Mouse (Mus musculus) midbrain, embryonic 15.5 days (tissue): Measurements from ENCODE around the gene Cmss1. TPM values are rescaled to one million over a fixed set of nuclear protein-coding genes. Genes with fewer than 3 reads are reported as not detected.
A peak's percentile ranks its signal among the peaks of the same experiment; 100 is the strongest.

Experiments used
- ATAC-seq: fragments of 200-750 bp; cut with Nextera tagmentation; replicated peaks from 2 replicates; pipeline ENCODE4 v1.8.0; 2017; ENCODE audit warnings: moderate TSS enrichment
- H3K27ac ChIP-seq: fragments of 300-500 bp; sonication (generic); 2 replicates; pipeline ENCODE4 v1.5.1; 2015; ENCODE audit warnings: mild to moderate bottlenecking, inconsistent platforms
- H3K27me3 ChIP-seq: fragments of 300-500 bp; sonication (generic); replicated peaks from 2 replicates; pipeline ENCODE4 v1.6.1; 2015; ENCODE audit warnings: inconsistent platforms
- H3K36me3 ChIP-seq: fragments of 300-500 bp; sonication (generic); replicated peaks from 2 replicates; pipeline ENCODE4 v1.6.1; 2015; ENCODE audit warnings: inconsistent platforms
- H3K4me1 ChIP-seq: fragments of 300-500 bp; sonication (generic); 2 replicates; pipeline ENCODE4 v1.6.1; 2015; ENCODE audit warnings: inconsistent platforms
- H3K4me2 ChIP-seq: fragments of 300-500 bp; sonication (generic); 2 replicates; pipeline ENCODE4 v1.6.1; 2015; ENCODE audit warnings: inconsistent platforms, mild to moderate bottlenecking, moderate library complexity
- H3K4me3 ChIP-seq: fragments of 300-500 bp; sonication (generic); 2 replicates; pipeline ENCODE4 v1.5.1; 2015; ENCODE audit warnings: mild to moderate bottlenecking, inconsistent platforms
- H3K9ac ChIP-seq: fragments of 300-500 bp; sonication (generic); 2 replicates; pipeline ENCODE4 v1.6.1; 2015; ENCODE audit warnings: mild to moderate bottlenecking, inconsistent platforms
- H3K9me3 ChIP-seq: fragments of 300-500 bp; sonication (generic); 2 replicates; pipeline ENCODE4 v1.6.1; 2016; ENCODE audit warnings: inconsistent platforms
- WGBS: fragments of 180-500 bp; shearing (Covaris S2); methylation state at CpG from one replicate; pipeline ENCODE4 v1.1.7; 2015; ENCODE audit warnings: mixed read lengths; 5-methylcytosine and 5-hydroxymethylcytosine counted together
- polyA plus RNA-seq: library from polyadenylated mRNA; unstranded; fragments of >200 nt; fragmentation: Nextera tagmentation; extraction: Ambion mirVana; gene quantifications from 2 replicates; pipeline ENCODE4 v1.2.1, GENCODE M21; 2015

Gene Cmss1
- polyA plus RNA-seq, 1 experiment from 2014 or later = 36.4 TPM

GRCm38 (mm10) chr16:57553235-57553634 lies 53.4 kb downstream of the Cmss1 start:
- no peaks in the 10 kb centered on the region for H3K36me3 ChIP-seq
- no peak overlapping the region for H3K4me2 ChIP-seq
- peaks cover 9% of the 10 kb centered on the region; the same call in 1 of the 2 replicates for H3K4me1 ChIP-seq
- no peak overlapping the region for H3K27ac ChIP-seq
- ATAC-seq = no peak
- H3K9me3 ChIP-seq = no peaks in the 10 kb centered on the region
- H3K9ac ChIP-seq = no peak overlapping the region
- H3K27me3 ChIP-seq = peaks cover 2% of the 10 kb centered on the region; the same call in 1 of the 2 replicates
- H3K4me3 ChIP-seq = no peak overlapping the region

DNA sequence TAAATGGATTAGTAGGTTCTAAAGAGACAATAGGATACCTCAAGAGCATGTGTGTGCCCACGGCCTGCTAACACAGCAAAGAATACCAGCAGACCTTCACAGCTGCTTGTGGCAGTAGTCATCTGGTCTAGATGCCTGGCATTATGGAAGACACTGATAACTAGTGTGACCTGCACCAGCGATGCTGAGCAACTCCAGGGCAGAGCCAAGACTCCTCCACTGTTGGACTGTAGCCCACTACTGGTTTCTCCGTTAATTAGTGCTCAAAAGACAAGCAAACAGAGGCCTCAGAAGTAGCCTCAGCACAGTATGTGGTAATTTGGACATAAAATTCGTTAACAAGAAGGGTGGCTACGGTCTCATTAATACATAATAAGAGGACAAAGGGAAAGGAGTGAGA lies 54.0 kb downstream of the Cmss1 start:
- Histone ChIP-seq H3K4me3 (no peak overlapping the region), H3K9me3 (no peaks in the 10 kb centered on the region), H3K9ac (no peak overlapping the region), H3K4me1 (peaks cover 9% of the 10 kb centered on the region; the same call in 1 of the 2 replicates), H3K27ac (no peak overlapping the region), H3K36me3 (no peaks in the 10 kb centered on the region), H3K27me3 (peaks cover 2% of the 10 kb centered on the region; the same call in 1 of the 2 replicates), H3K4me2 (no peak overlapping the region)
- 76% methylated on average over 5 of the region's 5 CpGs for WGBS
- ATAC-seq = no peak

- no peak for ATAC-seq
- no peak overlapping the region for H3K4me2 ChIP-seq
These were observed 55.0 kb downstream of the Cmss1 start for GRCm38 (mm10) chr16:57551617-57552016.

DNA sequence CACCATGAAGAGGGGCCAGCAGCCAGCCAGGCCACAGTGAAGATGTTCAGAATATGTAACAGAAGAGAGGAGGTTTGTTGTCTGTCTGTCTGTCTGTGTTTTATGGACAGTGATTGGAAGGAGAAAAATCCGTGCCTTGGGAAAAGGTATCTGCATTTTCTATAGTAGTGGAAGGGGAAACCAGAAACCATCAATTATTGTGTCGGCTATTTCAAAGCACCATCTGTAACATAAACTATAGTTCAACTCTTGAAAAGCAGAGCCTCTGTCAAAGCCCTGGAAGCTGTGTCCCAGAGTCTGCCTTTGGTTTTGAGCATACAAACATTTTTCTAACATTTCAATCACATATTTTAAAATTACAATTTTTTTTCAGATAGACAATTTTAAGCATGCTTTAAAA lies 55.8 kb downstream of the Cmss1 start:
- Histone ChIP-seq H3K9ac (no peak overlapping the region), H3K4me2 (no peak overlapping the region), H3K4me1 (peaks cover 9% of the 10 kb centered on the region; the same call in 1 of the 2 replicates), H3K36me3 (no peaks in the 10 kb centered on the region), H3K27ac (no peak overlapping the region), H3K27me3 (peaks cover 2% of the 10 kb centered on the region; the same call in 1 of the 2 replicates), H3K9me3 (no peaks in the 10 kb centered on the region), H3K4me3 (no peak overlapping the region)
- no peak for ATAC-seq
- WGBS = 54% methylated on average over 2 of the region's 2 CpGs

More at GRCm38 (mm10) chr16:57551617-57552016, 55.0 kb downstream of the Cmss1 start:
- H3K27ac ChIP-seq = no peak overlapping the region
- H3K9ac ChIP-seq = no peak overlapping the region
- 81% methylated on average over 2 of the region's 2 CpGs for WGBS
- peaks cover 9% of the 10 kb centered on the region; the same call in 1 of the 2 replicates for H3K4me1 ChIP-seq
- no peaks in the 10 kb centered on the region for H3K36me3 ChIP-seq
- peaks cover 2% of the 10 kb centered on the region; the same call in 1 of the 2 replicates for H3K27me3 ChIP-seq
- no peak overlapping the region for H3K4me3 ChIP-seq
- no peaks in the 10 kb centered on the region for H3K9me3 ChIP-seq

DNA sequence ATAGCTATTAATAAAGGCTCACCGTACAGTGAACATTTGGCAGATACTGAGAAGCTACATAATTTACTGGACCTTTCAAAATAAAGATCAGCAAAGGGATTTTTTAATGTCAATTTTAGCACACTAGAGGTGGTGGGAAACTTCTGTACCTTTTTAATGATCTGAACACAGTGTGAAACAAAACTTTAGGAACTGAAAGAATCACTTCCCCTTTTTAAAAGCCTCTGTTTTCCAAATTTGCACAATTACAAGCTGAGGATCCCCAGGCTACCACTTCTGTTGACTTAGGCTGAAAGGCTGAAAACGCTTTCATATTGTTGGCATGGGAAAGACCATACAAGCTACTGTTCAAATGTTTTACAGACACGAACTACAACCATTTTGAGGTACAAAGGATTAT lies 56.6 kb downstream of the Cmss1 start:
- WGBS = 57% methylated on average over 3 of the region's 3 CpGs
- ATAC-seq = no peak
- no peak overlapping the region for H3K4me3 ChIP-seq

GRCm38 (mm10) chr16:57549061-57550037 lies 57.3 kb downstream of the Cmss1 start:
- peak; percentile 98 for ATAC-seq
- peaks cover 2% of the 10 kb centered on the region; the same call in 1 of the 2 replicates for H3K27me3 ChIP-seq
- H3K4me1 ChIP-seq = peaks cover 9% of the 10 kb centered on the region; the same call in 1 of the 2 replicates
- peak overlapping the region; percentile 49 for H3K9ac ChIP-seq
- H3K36me3 ChIP-seq = no peaks in the 10 kb centered on the region
- H3K4me3 ChIP-seq = peak overlapping the region; percentile 52
- no peak overlapping the region for H3K27ac ChIP-seq
- H3K9me3 ChIP-seq = no peaks in the 10 kb centered on the region
- 2% methylated on average over 64 of the region's 64 CpGs for WGBS
- peak overlapping the region; percentile 71 for H3K4me2 ChIP-seq

More for the DNA sequence above, 56.6 kb downstream of the Cmss1 start:
- Histone ChIP-seq H3K27ac (no peak overlapping the region), H3K36me3 (no peaks in the 10 kb centered on the region), H3K4me1 (peaks cover 9% of the 10 kb centered on the region; the same call in 1 of the 2 replicates), H3K9me3 (no peaks in the 10 kb centered on the region), H3K4me2 (no peak overlapping the region), H3K27me3 (peaks cover 2% of the 10 kb centered on the region; the same call in 1 of the 2 replicates), H3K9ac (no peak overlapping the region)

GRCm38 (mm10) chr16:57548608-57549007 lies 58.1 kb downstream of the Cmss1 start:
- Histone ChIP-seq H3K9me3 (no peaks in the 10 kb centered on the region), H3K4me3 (peak overlapping the region; percentile 52), H3K9ac (peak overlapping the region; percentile 49), H3K4me1 (peaks cover 9% of the 10 kb centered on the region; the same call in 1 of the 2 replicates), H3K27me3 (peaks cover 2% of the 10 kb centered on the region; the same call in 1 of the 2 replicates), H3K4me2 (peak overlapping the region; percentile 71), H3K27ac (no peak overlapping the region), H3K36me3 (no peaks in the 10 kb centered on the region)
- 67% methylated on average over 2 of the region's 2 CpGs for WGBS
- no peak for ATAC-seq

GRCm38 (mm10) chr16:57546355-57546754 lies 60.3 kb downstream of the Cmss1 start:
- Histone ChIP-seq H3K4me2 (no peak overlapping the region), H3K36me3 (no peaks in the 10 kb centered on the region), H3K9me3 (no peaks in the 10 kb centered on the region), H3K27ac (no peak overlapping the region), H3K4me1 (peaks cover 9% of the 10 kb centered on the region; the same call in 1 of the 2 replicates), H3K9ac (no peak overlapping the region), H3K27me3 (peaks cover 2% of the 10 kb centered on the region; the same call in 1 of the 2 replicates), H3K4me3 (no peak overlapping the region)
- WGBS = 67% methylated on average over 1 of the region's 1 CpGs
- no peak for ATAC-seq

- no peak overlapping the region for H3K4me3 ChIP-seq
- H3K27me3 ChIP-seq = 0 out of 2 replicates have a peak, but pooled peaks cover 2% of the 10 kb centered on the region
- ATAC-seq = no peak
- H3K9me3 ChIP-seq = no peaks in the 10 kb centered on the region
- H3K9ac ChIP-seq = no peak overlapping the region
- peaks cover 4% of the 10 kb centered on the region; the same call in 1 of the 2 replicates for H3K4me1 ChIP-seq
- H3K27ac ChIP-seq = no peak overlapping the region
- no peaks in the 10 kb centered on the region for H3K36me3 ChIP-seq
- no peak overlapping the region for H3K4me2 ChIP-seq
- WGBS = 68% methylated on average over 8 of the region's 8 CpGs
These were observed 62.2 kb downstream of the Cmss1 start for GRCm38 (mm10) chr16:57544441-57544840.

GRCm38 (mm10) chr16:57543243-57543642 lies 63.4 kb downstream of the Cmss1 start:
- no peak for ATAC-seq
- H3K4me3 ChIP-seq = no peak overlapping the region
- H3K4me1 ChIP-seq = no peaks in the 10 kb centered on the region
- no peak overlapping the region for H3K27ac ChIP-seq
- H3K27me3 ChIP-seq = no peaks in the 10 kb centered on the region
- H3K4me2 ChIP-seq = no peak overlapping the region
- 91% methylated on average over 3 of the region's 3 CpGs for WGBS
- H3K36me3 ChIP-seq = no peaks in the 10 kb centered on the region
- H3K9ac ChIP-seq = no peak overlapping the region
- no peaks in the 10 kb centered on the region for H3K9me3 ChIP-seq

- no peaks in the 10 kb centered on the region for H3K9me3 ChIP-seq
- no peak overlapping the region for H3K27ac ChIP-seq
- H3K4me1 ChIP-seq = no peaks in the 10 kb centered on the region
These were observed 70.2 kb downstream of the Cmss1 start for GRCm38 (mm10) chr16:57536511-57536910.

GRCm38 (mm10) chr16:57534811-57535210 lies 71.9 kb downstream of the Cmss1 start:
- Histone ChIP-seq H3K4me1 (no peaks in the 10 kb centered on the region), H3K4me2 (no peak overlapping the region), H3K9me3 (no peaks in the 10 kb centered on the region), H3K27ac (no peak overlapping the region), H3K9ac (no peak overlapping the region), H3K36me3 (no peaks in the 10 kb centered on the region), H3K27me3 (no peaks in the 10 kb centered on the region), H3K4me3 (no peak overlapping the region)
- ATAC-seq = no peak
- 79% methylated on average over 1 of the region's 1 CpGs for WGBS

More at GRCm38 (mm10) chr16:57536511-57536910, 70.2 kb downstream of the Cmss1 start:
- WGBS = 95% methylated on average over 7 of the region's 7 CpGs
- no peak for ATAC-seq
- Histone ChIP-seq H3K9ac (no peak overlapping the region), H3K4me2 (no peak overlapping the region), H3K36me3 (no peaks in the 10 kb centered on the region), H3K27me3 (no peaks in the 10 kb centered on the region), H3K4me3 (no peak overlapping the region)
